Mouse (Mus musculus): ENCODE measurements around the gene Foxa3.

Gene Foxa3

DNA sequence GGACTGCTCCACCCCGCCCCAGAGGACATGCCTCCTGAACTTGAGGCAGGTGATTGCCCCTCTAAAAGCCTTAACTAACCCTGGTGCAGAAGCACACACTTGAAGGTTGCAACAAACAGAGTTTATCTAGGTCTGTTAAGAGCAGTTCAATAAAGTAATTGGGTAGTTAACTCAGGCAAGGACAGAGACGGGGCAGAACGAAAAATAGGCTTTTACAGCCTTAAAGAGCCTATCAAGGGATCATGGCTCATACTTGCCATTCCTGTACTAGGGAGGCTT lies 21.6 kb downstream of the Foxa3 start:
- ATAC-seq (ENCODE audit: insufficient number of reproducible peaks, low FRiP score, low TSS enrichment): no peak

GRCm38 (mm10) chr7:19001066-19001806 lies 22.1 kb downstream of the Foxa3 start:
- no peak for ATAC-seq (ENCODE audit: insufficient number of reproducible peaks, low FRiP score, low TSS enrichment)

DNA sequence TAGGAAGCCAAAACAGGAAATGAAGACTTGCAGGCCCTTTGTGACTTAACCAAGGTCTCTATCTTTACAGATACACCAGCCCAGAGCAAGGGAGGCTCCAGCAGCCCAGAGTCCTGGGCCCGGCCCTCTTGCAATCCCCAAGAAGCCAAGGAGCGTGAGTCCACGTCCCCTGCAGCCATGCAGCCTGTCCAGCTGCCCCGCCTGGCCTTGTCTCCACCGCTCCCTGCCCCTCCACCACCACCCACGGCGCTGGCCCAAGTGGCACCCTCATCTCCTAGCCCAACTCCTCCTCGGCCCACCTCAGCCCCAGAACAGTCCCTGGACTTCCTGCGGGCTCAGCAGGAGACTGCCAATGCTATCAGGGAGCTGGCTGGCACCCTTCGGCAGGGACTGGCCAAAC lies 22.9 kb downstream of the Foxa3 start:
- ATAC-seq (ENCODE audit: insufficient number of reproducible peaks, low FRiP score, low TSS enrichment): no peak

DNA sequence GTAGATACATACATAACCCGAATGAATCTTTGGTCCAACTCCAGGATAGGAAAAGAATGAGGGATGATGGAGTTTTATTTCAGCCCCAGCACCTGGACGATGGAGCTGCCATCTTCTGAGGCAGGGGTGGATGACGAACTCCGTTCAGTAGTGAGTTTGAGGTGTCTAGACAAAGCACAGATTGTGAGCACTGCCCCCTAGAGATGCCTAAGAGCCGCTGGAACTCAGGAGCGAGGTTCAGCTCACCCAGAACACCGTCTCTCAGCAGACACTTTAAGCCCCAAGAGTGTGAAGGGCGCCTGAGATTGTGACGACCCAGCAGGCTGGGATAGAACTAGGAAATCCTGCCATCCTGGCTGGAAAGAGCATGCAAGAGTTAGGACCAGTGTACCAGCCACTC lies 24.5 kb downstream of the Foxa3 start:
- ATAC-seq (ENCODE audit: insufficient number of reproducible peaks, low FRiP score, low TSS enrichment): no peak

GRCm38 (mm10) chr7:18993036-18993435 lies 30.3 kb downstream of the Foxa3 start:
- no peak for ATAC-seq (ENCODE audit: insufficient number of reproducible peaks, low FRiP score, low TSS enrichment)

GRCm38 (mm10) chr7:18992294-18992675 lies 31.1 kb downstream of the Foxa3 start:
- ATAC-seq (ENCODE audit: insufficient number of reproducible peaks, low FRiP score, low TSS enrichment): no peak

- no peak for ATAC-seq (ENCODE audit: insufficient number of reproducible peaks, low FRiP score, low TSS enrichment)
These were observed 31.6 kb downstream of the Foxa3 start for GRCm38 (mm10) chr7:18991660-18992293.

GRCm38 (mm10) chr7:18990601-18991295 lies 32.6 kb downstream of the Foxa3 start, which contains the start of gene Mypop:
Gene Mypop (plus strand): TSS chr7:18991245.
- ATAC-seq (ENCODE audit: insufficient number of reproducible peaks, low FRiP score, low TSS enrichment): peak; percentile 92

DNA sequence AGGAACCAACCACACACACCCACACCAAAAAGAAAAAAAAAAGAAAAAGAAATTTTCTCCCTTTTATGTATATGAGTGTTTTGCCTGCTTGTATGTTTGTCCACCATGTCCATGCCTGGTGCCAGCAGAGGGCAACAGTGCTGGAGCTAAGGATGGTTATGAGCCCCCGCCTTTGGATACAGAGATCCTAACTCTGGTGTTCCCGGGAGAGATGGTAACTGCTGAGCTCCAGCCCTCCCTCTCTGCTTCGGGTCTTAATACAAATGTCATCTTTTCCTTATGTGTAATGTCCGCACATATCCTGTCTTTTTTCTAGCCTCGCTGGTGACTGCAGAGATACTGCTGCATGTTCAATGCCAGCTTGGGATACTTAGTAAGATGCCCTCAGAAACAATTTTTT lies 33.3 kb downstream of the Foxa3 start:
- ATAC-seq (ENCODE audit: insufficient number of reproducible peaks, low FRiP score, low TSS enrichment): no peak

- no peak for ATAC-seq (ENCODE audit: insufficient number of reproducible peaks, low FRiP score, low TSS enrichment)
These were observed 34.6 kb downstream of the Foxa3 start for GRCm38 (mm10) chr7:18988780-18989179.

DNA sequence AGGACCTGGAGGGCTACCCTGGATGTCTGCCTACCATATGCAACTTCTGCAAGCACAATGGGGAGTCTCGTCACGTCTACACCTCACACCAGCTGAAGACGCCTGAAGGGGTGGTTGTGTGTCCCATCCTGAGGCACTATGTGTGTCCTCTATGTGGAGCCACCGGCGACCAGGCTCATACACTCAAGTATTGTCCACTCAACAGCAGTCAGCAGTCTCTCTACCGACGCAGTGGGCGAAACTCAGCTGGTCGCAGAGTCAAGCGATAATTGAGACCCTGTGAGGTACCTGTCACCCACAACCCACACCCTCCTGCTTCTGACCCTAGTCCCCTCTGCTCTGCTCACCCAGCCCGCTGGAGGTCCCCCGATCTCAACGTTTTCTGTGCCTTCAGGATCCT lies 35.6 kb downstream of the Foxa3 start:
- ATAC-seq (ENCODE audit: insufficient number of reproducible peaks, low FRiP score, low TSS enrichment): no peak

DNA sequence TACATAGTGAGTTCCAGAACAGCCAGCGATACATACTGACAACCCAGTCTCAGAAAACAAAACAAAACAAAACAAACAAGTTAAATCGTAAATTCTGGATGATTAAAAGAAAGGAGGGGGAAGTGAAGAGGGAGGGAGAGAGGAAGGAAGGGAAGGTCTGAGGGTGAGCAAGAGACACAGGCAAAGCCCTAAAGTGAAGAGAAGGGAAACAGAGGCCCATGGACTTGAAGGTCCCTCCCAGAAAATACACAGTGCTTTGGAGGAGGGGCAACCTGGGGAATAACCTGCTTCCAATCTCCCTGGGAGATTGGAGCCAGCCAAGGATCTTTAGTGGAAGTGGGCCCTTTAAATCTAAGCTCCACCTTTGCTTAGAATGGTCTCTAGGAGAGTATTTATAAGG lies 36.2 kb downstream of the Foxa3 start, which contains the start of gene Nanos2:
Gene Nanos2, plus strand, starts transcription at position 301 of the 400 bp plus-strand sequence.
- ATAC-seq (ENCODE audit: insufficient number of reproducible peaks, low FRiP score, low TSS enrichment): no peak

DNA sequence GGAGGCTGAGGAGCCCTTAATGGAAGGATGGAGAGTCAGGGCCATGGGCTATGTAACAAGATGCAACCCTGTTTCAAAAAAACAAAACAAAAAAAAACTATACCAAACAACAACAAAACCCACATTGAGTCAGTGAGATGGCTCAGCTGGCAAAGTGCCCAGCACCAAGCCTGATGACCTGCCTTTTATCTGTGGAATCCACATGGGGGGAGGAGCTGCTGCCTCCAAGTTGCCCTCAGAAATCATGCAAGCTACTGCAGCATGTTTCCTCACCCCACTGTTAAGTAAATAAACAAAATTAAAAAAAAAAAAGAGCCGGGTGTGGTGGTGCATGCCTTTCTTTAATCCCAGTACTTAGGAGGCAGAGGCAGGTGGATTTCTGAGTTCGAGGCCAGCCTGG lies 36.8 kb downstream of the Foxa3 start:
- ATAC-seq (ENCODE audit: insufficient number of reproducible peaks, low FRiP score, low TSS enrichment): no peak

GRCm38 (mm10) chr7:18978381-18978780 lies 45.0 kb downstream of the Foxa3 start:
- ATAC-seq (ENCODE audit: insufficient number of reproducible peaks, low FRiP score, low TSS enrichment): no peak

DNA sequence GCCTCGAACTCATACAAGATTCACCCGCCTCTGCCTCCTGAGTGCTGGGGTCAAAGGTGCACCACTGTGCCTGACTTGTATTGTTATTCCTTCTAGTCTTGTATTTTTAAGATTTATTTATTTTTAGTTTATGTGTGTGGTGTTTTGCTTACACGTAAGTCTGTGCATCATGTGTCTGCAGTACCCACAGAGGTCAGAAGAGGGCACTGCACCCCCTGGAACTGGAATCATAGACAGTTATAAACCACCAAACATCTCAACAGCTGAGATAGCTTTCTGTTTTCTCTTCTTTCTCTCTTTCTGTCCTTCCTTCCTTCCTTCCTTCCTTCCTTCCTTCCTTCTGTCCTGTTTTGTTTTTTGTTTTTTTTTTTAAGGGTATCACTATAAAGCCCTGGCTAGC lies 52.4 kb downstream of the Foxa3 start:
- no peak for ATAC-seq (ENCODE audit: insufficient number of reproducible peaks, low FRiP score, low TSS enrichment)

DNA sequence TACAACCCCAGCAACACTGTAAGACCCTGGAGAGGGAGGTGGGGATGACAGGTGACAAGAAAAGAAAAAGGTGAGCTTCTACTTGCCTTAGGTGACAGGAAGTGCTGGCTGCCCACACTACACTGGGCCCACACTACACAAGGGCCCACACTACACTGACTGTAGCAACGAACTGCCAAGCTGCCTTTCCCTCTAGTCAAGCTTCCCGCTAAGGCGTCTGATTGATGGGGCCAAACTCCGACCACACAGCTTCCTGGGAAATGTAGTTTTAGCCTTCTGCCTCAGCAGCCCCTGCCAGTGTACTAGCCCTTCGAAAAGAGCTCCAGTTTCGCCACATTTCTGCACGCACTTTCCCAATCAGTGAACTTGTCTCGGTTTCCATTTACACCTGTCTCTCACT lies 55.7 kb downstream of the Foxa3 start:
- no peak for ATAC-seq (ENCODE audit: insufficient number of reproducible peaks, low FRiP score, low TSS enrichment)

GRCm38 (mm10) chr7:18965312-18965711 lies 58.0 kb downstream of the Foxa3 start:
- ATAC-seq (ENCODE audit: insufficient number of reproducible peaks, low FRiP score, low TSS enrichment): no peak

GRCm38 (mm10) chr7:18963294-18963843 lies 60.0 kb downstream of the Foxa3 start:
- ATAC-seq (ENCODE audit: insufficient number of reproducible peaks, low FRiP score, low TSS enrichment): no peak
